Mouse (Mus musculus): Measurements from ENCODE around the gene Ccdc85c.

GRCm38 (mm10) chr12:108316655-108317054, 41.4 kb upstream of the Ccdc85c start:
- no peak for TF ChIP-seq CTCF (IDR thresholded peaks at IDR 0.05; ENCODE audit: extremely low read depth, insufficient read depth, insufficient read length, insufficient replicate concordance)
- TF ChIP-seq POLR2A (IDR thresholded peaks at IDR 0.05; ENCODE audit: low read depth, low read length) = no peak
